Mouse (Mus musculus) liver, embryonic 14.5 days (tissue): ENCODE data around the gene Rpl21.

ENCODE experiments used
- CTCF ChIP-seq: IDR thresholded peaks from 2 replicates; pipeline ENCODE4 v1.5.1; 2016; ENCODE audit warnings: antibody characterized with exemption, low read depth, control low read depth
- EP300 ChIP-seq: IDR thresholded peaks from 2 replicates; pipeline ENCODE4 v1.6.1; 2016; ENCODE audit warnings: antibody characterized with exemption, low read depth

- TF ChIP-seq CTCF (no peak), EP300 (no peak)
Measured at GRCm38 (mm10) chr5:146858772-146859171, 26.1 kb downstream of the Rpl21 start.
